22 mouse cellular contexts compared by ENCODE assay signal in genomic region chr1:106799931-106800330, GRCm38 (mm10). TPM values are rescaled to one million over a fixed set of nuclear protein-coding genes. Genes with fewer than 3 reads are reported as not detected.
DNase-seq lines count a peak whose midpoint lies in the region; ATAC-seq and TF ChIP-seq lines count a peak whose summit lies in the region.
"Had no signal": no experiment of that assay in that cellular context is flagged by ENCODE, and none has a peak within 500 bp of the region (broad histone marks: within the 10 kb centered on the region; RNA-seq: fewer than 3 reads in every experiment).

No protein-coding gene starts in this region.

- peaks cover 14% of the 10 kb centered on the region for H3K79me2 ChIP-seq in MEL (ENCODE audit: control insufficient read depth, insufficient read depth, low read length, poor library complexity)

- no peak for ATAC-seq in intestine, postnatal 0 days
- no peak for ATAC-seq in intestine, embryonic 15.5 days
- no peak for ATAC-seq in midbrain, postnatal 0 days (ENCODE audit: low FRiP score)
- ATAC-seq in midbrain, embryonic 14.5 days (ENCODE audit: low FRiP score, low TSS enrichment) = no peak
- ATAC-seq in stomach, postnatal 0 days (ENCODE audit: low FRiP score, low TSS enrichment) = no peak
- ATAC-seq: forebrain, embryonic 13.5 days; intestine, embryonic 16.5 days had no signal

- peaks cover 8% of the 10 kb centered on the region for H3K4me1 ChIP-seq in intestine, postnatal 0 days (replicated peaks; ENCODE audit: control insufficient read depth, insufficient read depth, low read length)
- no peaks in the 10 kb centered on the region for H3K4me1 ChIP-seq in intestine, embryonic 15.5 days (replicated peaks)
- H3K4me1 ChIP-seq in midbrain, postnatal 0 days (ENCODE audit: insufficient read depth, low read length) = peaks cover 3% of the 10 kb centered on the region; the same call in 1 of the 2 replicates
- H3K4me1 ChIP-seq in midbrain, embryonic 14.5 days (ENCODE audit: control insufficient read depth, insufficient read depth, low read length) = peaks cover 15% of the 10 kb centered on the region
- H3K4me1 ChIP-seq in MEL (ENCODE audit: control insufficient read depth in 1 of 2, insufficient read depth in 2 of 2, low read length in 2 of 2) = peaks cover 4 to 13% of the 10 kb centered on the region in 2 experiments
- 0 out of 2 replicates have a peak, but pooled peaks cover 2% of the 10 kb centered on the region for H3K4me1 ChIP-seq in stomach, postnatal 0 days (replicated peaks; ENCODE audit: control insufficient read depth, insufficient read depth)

- H3K27me3 ChIP-seq in intestine, postnatal 0 days (replicated peaks; ENCODE audit: control insufficient read depth, insufficient read depth, low read length) = no peaks in the 10 kb centered on the region
- H3K27me3 ChIP-seq in intestine, embryonic 15.5 days (replicated peaks) = no peaks in the 10 kb centered on the region
- no peaks in the 10 kb centered on the region for H3K27me3 ChIP-seq in midbrain, postnatal 0 days (ENCODE audit: insufficient read depth, low read length)
- H3K27me3 ChIP-seq in midbrain, embryonic 14.5 days (ENCODE audit: control insufficient read depth, insufficient read depth, low read length) = no peaks in the 10 kb centered on the region
- H3K27me3 ChIP-seq in MEL (ENCODE audit: control insufficient read depth in 1 of 2, insufficient read depth in 2 of 2, low read length in 2 of 2) = no peaks in the 10 kb centered on the region
- H3K27me3 ChIP-seq in stomach, postnatal 0 days (ENCODE audit: control insufficient read depth, insufficient read depth, low read length) = no peaks in the 10 kb centered on the region
- H3K27me3 ChIP-seq: forebrain, embryonic 13.5 days; lung, embryonic 15.5 days; midbrain, embryonic 12.5 days; neural tube, embryonic 13.5 days had no signal

- H3K9me3 ChIP-seq in intestine, postnatal 0 days (ENCODE audit: control insufficient read depth) = no peaks in the 10 kb centered on the region
- no peaks in the 10 kb centered on the region for H3K9me3 ChIP-seq in intestine, embryonic 15.5 days
- no peaks in the 10 kb centered on the region for H3K9me3 ChIP-seq in midbrain, postnatal 0 days (ENCODE audit: low read length)
- H3K9me3 ChIP-seq in midbrain, embryonic 14.5 days (ENCODE audit: control insufficient read depth, low read length) = no peaks in the 10 kb centered on the region
- H3K9me3 ChIP-seq in MEL (replicated peaks; ENCODE audit: insufficient read depth, low read length) = no peaks in the 10 kb centered on the region
- no peaks in the 10 kb centered on the region for H3K9me3 ChIP-seq in stomach, postnatal 0 days (ENCODE audit: control insufficient read depth, low read length)
- H3K9me3 ChIP-seq: forebrain, embryonic 13.5 days; heart, embryonic 10.5 days; lung, embryonic 15.5 days; midbrain, embryonic 12.5 days; neural tube, embryonic 13.5 days had no signal

- no peak overlapping the region for H3K27ac ChIP-seq in intestine, postnatal 0 days (ENCODE audit: low read depth, low read length)
- no peak overlapping the region for H3K27ac ChIP-seq in intestine, embryonic 15.5 days
- no peak overlapping the region for H3K27ac ChIP-seq in midbrain, postnatal 0 days (ENCODE audit: low read depth, low read length)
- no peak overlapping the region for H3K27ac ChIP-seq in midbrain, embryonic 14.5 days (replicated peaks; ENCODE audit: low read depth, low read length)
- H3K27ac ChIP-seq in MEL (ENCODE audit: control insufficient read depth, low read depth, low read length) = no peak overlapping the region
- no peak overlapping the region for H3K27ac ChIP-seq in stomach, postnatal 0 days (replicated peaks)
- H3K27ac ChIP-seq: forebrain, embryonic 13.5 days; heart, embryonic 10.5 days; hindbrain, embryonic 14.5 days; lung, embryonic 15.5 days; macrophage; midbrain, embryonic 12.5 days; neural tube, embryonic 13.5 days had no signal

- TF ChIP-seq CTCF in intestine, postnatal 0 days (IDR thresholded peaks at IDR 0.05; ENCODE audit: low read depth) = peak; percentile 60
- TF ChIP-seq CTCF in midbrain, postnatal 0 days (IDR thresholded peaks at IDR 0.05) = peak; percentile 23; the same call in 1 of the 2 replicates
- peak in 2 of 3 experiments; percentile 44 to 48; a peak in 4 of 6 replicates for TF ChIP-seq CTCF in MEL (IDR thresholded peaks at IDR 0.05 in 2 of 3, conservative IDR thresholded peaks at IDR 0.05 in 1 of 3; ENCODE audit: control insufficient read depth in 1 of 3, insufficient read depth in 1 of 3, low read depth in 2 of 3, low read length in 3 of 3, poor library complexity in 1 of 3, severe bottlenecking in 1 of 3)
- TF ChIP-seq CTCF in stomach, postnatal 0 days (IDR thresholded peaks at IDR 0.05; ENCODE audit: low read depth) = peak; percentile 50

- DNase-seq in midbrain, postnatal 0 days (ENCODE audit: low spot score) = no peak
- no peak for DNase-seq in midbrain, embryonic 14.5 days
- peak; percentile 46 for DNase-seq in MEL (ENCODE audit: low read depth, low spot score)
- DNase-seq in stomach, postnatal 0 days (ENCODE audit: low spot score) = no peak
- no peak for DNase-seq in ovary, adult 18-20 months (ENCODE audit: low spot score)
- DNase-seq: adrenal gland, adult 2 months; cerebellum, adult 9-11 months; heart, postnatal 10 days; kidney, postnatal 14 days; left cerebral cortex, postnatal 4 days had no signal

- H3K36me3 ChIP-seq in intestine, postnatal 0 days (ENCODE audit: control insufficient read depth, insufficient read depth) = no peaks in the 10 kb centered on the region
- H3K36me3 ChIP-seq in intestine, embryonic 15.5 days = no peaks in the 10 kb centered on the region
- H3K36me3 ChIP-seq in midbrain, postnatal 0 days (ENCODE audit: insufficient read depth, low read length) = no peaks in the 10 kb centered on the region
- no peaks in the 10 kb centered on the region for H3K36me3 ChIP-seq in midbrain, embryonic 14.5 days (ENCODE audit: control insufficient read depth, insufficient read depth, low read length)
- H3K36me3 ChIP-seq in MEL (ENCODE audit: control insufficient read depth in 1 of 2, insufficient read depth in 2 of 2, low read length in 2 of 2) = peaks cover 0 to 24% of the 10 kb centered on the region in 2 experiments; a peak in 2 of 4 replicates
- no peaks in the 10 kb centered on the region for H3K36me3 ChIP-seq in stomach, postnatal 0 days (ENCODE audit: control insufficient read depth, insufficient read depth, low read length)
- H3K36me3 ChIP-seq: G1E; heart, embryonic 10.5 days; lung, embryonic 15.5 days; midbrain, embryonic 12.5 days; neural tube, embryonic 13.5 days had no signal

- H3K4me3 ChIP-seq in intestine, postnatal 0 days (ENCODE audit: low read depth, low read length) = no peak overlapping the region
- no peak overlapping the region for H3K4me3 ChIP-seq in intestine, embryonic 15.5 days (replicated peaks)
- no peak overlapping the region for H3K4me3 ChIP-seq in midbrain, postnatal 0 days (ENCODE audit: low read depth, low read length)
- no peak overlapping the region for H3K4me3 ChIP-seq in midbrain, embryonic 14.5 days (replicated peaks; ENCODE audit: low read depth, low read length)
- no peak overlapping the region for H3K4me3 ChIP-seq in MEL (ENCODE audit: control insufficient read depth in 1 of 2, insufficient read depth in 1 of 2, low read depth in 2 of 2, low read length in 2 of 2)
- H3K4me3 ChIP-seq in stomach, postnatal 0 days (ENCODE audit: low read depth, low read length) = no peak overlapping the region
- H3K4me3 ChIP-seq: forebrain, embryonic 13.5 days; heart, embryonic 10.5 days; lung, embryonic 15.5 days; midbrain, embryonic 12.5 days; neural tube, embryonic 13.5 days had no signal

- TF ChIP-seq EP300 in MEL (IDR thresholded peaks at IDR 0.05; ENCODE audit: low read depth in 1 of 2, low read length in 2 of 2) = no peak
- no peak for TF ChIP-seq EP300 in stomach, postnatal 0 days (optimal IDR thresholded peaks at IDR 0.05)

- H3K9ac ChIP-seq in intestine, postnatal 0 days (ENCODE audit: low read depth, low read length) = no peak overlapping the region
- H3K9ac ChIP-seq in intestine, embryonic 15.5 days = no peak overlapping the region
- H3K9ac ChIP-seq in midbrain, postnatal 0 days (replicated peaks; ENCODE audit: low read length, poor library complexity, severe bottlenecking) = no peak overlapping the region
- no peak overlapping the region for H3K9ac ChIP-seq in midbrain, embryonic 14.5 days (replicated peaks; ENCODE audit: low read length)
- H3K9ac ChIP-seq in MEL (ENCODE audit: control insufficient read depth, low read depth, low read length, poor library complexity, severe bottlenecking) = no peak overlapping the region
- H3K9ac ChIP-seq in stomach, postnatal 0 days (ENCODE audit: low read length) = no peak overlapping the region
- H3K9ac ChIP-seq: forebrain, embryonic 13.5 days; hindbrain, embryonic 14.5 days; lung, embryonic 15.5 days; midbrain, embryonic 12.5 days; neural tube, embryonic 13.5 days had no signal

- TF ChIP-seq RAD21 in MEL (IDR thresholded peaks at IDR 0.05; ENCODE audit: low read depth, low read length) = peak; percentile 30

- no peak overlapping the region for H3K4me2 ChIP-seq in intestine, postnatal 0 days (replicated peaks; ENCODE audit: low read depth)
- no peak overlapping the region for H3K4me2 ChIP-seq in intestine, embryonic 15.5 days (replicated peaks)
- no peak overlapping the region for H3K4me2 ChIP-seq in midbrain, postnatal 0 days (ENCODE audit: low read depth, low read length, poor library complexity, severe bottlenecking)
- H3K4me2 ChIP-seq in midbrain, embryonic 14.5 days (ENCODE audit: low read length) = no peak overlapping the region
- no peak overlapping the region for H3K4me2 ChIP-seq in stomach, postnatal 0 days (replicated peaks; ENCODE audit: low read depth)
- H3K4me2 ChIP-seq: forebrain, embryonic 13.5 days; hindbrain, embryonic 14.5 days; liver, embryonic 11.5 days; lung, embryonic 15.5 days; midbrain, embryonic 12.5 days; neural tube, embryonic 13.5 days had no signal

- 82% methylated on average over 3 of the region's 3 CpGs for WGBS in intestine, postnatal 0 days
- WGBS in intestine, embryonic 15.5 days = 81% methylated on average over 3 of the region's 3 CpGs
- WGBS in midbrain, postnatal 0 days = 86% methylated on average over 3 of the region's 3 CpGs
- 81% methylated on average over 3 of the region's 3 CpGs for WGBS in midbrain, embryonic 14.5 days
- 83% methylated on average over 3 of the region's 3 CpGs for WGBS in stomach, postnatal 0 days

- TF ChIP-seq POLR2A in MEL (IDR thresholded peaks at IDR 0.05; ENCODE audit: control insufficient read depth in 1 of 2, insufficient read depth in 1 of 2, low read depth in 1 of 2, low read length in 2 of 2, poor library complexity in 1 of 2) = no peak

RNA-seq across cellular contexts. Expression of gene Vps4b, which starts 3.4 kb away (rescaled TPM):
- 60.9 and 61.1 TPM in 2 replicates for polyA plus RNA-seq in intestine, postnatal 0 days (2015; fragmentation: Nextera tagmentation; extraction: Ambion mirVana)
- polyA plus RNA-seq in intestine, embryonic 15.5 days (2015; fragmentation: Nextera tagmentation; extraction: Ambion mirVana) = 66.5 and 82.2 TPM in 2 replicates
- total RNA-seq in midbrain, postnatal 0 days (2014; rRNA removed) = 20.1 and 23.9 TPM in 2 replicates
- polyA plus RNA-seq in midbrain, postnatal 0 days (2015; fragmentation: Nextera tagmentation; extraction: Ambion mirVana) = 23.1 and 23.4 TPM in 2 replicates
- polyA plus RNA-seq in midbrain, embryonic 14.5 days (2014; fragmentation: Nextera tagmentation; extraction: Ambion mirVana) = 30.9 and 39.5 TPM in 2 replicates
- 65.3 and 80.4 TPM in 2 replicates for total RNA-seq in MEL (2012; rRNA removed)
- 10 to 100 TPM; 43.9 to 91.1 TPM for polyA plus RNA-seq in MEL (2012; ENCODE audit: insufficient read depth in 1 of 2, insufficient read length in 2 of 2, low read depth in 1 of 2, low replicate concordance in 2 of 2, missing spikeins in 1 of 2)
- 67.6 and 70.9 TPM in 2 replicates for polyA plus RNA-seq in stomach, postnatal 0 days (2015; fragmentation: Nextera tagmentation; extraction: Ambion mirVana)

RNA-seq across cellular contexts. Expression of gene Kdsr, which starts 40.4 kb away (rescaled TPM):
- 10.8 and 11.3 TPM in 2 replicates for polyA plus RNA-seq in intestine, postnatal 0 days (2015; fragmentation: Nextera tagmentation; extraction: Ambion mirVana)
- 13.2 and 14.9 TPM in 2 replicates for polyA plus RNA-seq in intestine, embryonic 15.5 days (2015; fragmentation: Nextera tagmentation; extraction: Ambion mirVana)
- 10.6 and 14.3 TPM in 2 replicates for total RNA-seq in midbrain, postnatal 0 days (2014; rRNA removed)
- 17.1 and 18.9 TPM in 2 replicates for polyA plus RNA-seq in midbrain, postnatal 0 days (2015; fragmentation: Nextera tagmentation; extraction: Ambion mirVana)
- polyA plus RNA-seq in midbrain, embryonic 14.5 days (2014; fragmentation: Nextera tagmentation; extraction: Ambion mirVana) = 14.3 and 18.1 TPM in 2 replicates
- 15.1 and 15.3 TPM in 2 replicates for total RNA-seq in MEL (2012; rRNA removed)
- polyA plus RNA-seq in MEL (2012; ENCODE audit: insufficient read depth in 1 of 2, insufficient read length in 2 of 2, low read depth in 1 of 2, low replicate concordance in 2 of 2, missing spikeins in 1 of 2) = 10 to 100 TPM in 1 of 2 experiments, not detected in 1; 20.3 TPM
- polyA plus RNA-seq in stomach, postnatal 0 days (2015; fragmentation: Nextera tagmentation; extraction: Ambion mirVana) = 18.3 and 18.9 TPM in 2 replicates
